Mouse (Mus musculus): ENCODE results near the gene Actl10. TPM values are rescaled to one million over a fixed set of nuclear protein-coding genes. Genes with fewer than 3 reads are reported as not detected.

Gene Actl10
- not detected for polyA plus RNA-seq (2017; shearing (Covaris generic))

GRCm38 (mm10) chr2:154551476-154551875 is at the start of gene Actl10:
TSS of gene Actl10 (plus strand) at chr2:154551776.
- ATAC-seq: no peak

GRCm38 (mm10) chr2:154507076-154507475 is 44.5 kb upstream of the Actl10 start:
- no peak for ATAC-seq

- ATAC-seq: no peak
Observed at GRCm38 (mm10) chr2:154507566-154508283, 43.9 kb upstream of the Actl10 start.

- ATAC-seq: no peak
Observed at GRCm38 (mm10) chr2:154508450-154508849, 43.1 kb upstream of the Actl10 start.

GRCm38 (mm10) chr2:154510141-154510540 is 41.4 kb upstream of the Actl10 start:
- no peak for ATAC-seq

GRCm38 (mm10) chr2:154516944-154517343 is 34.6 kb upstream of the Actl10 start:
- ATAC-seq: no peak

- no peak for ATAC-seq
Observed at GRCm38 (mm10) chr2:154517424-154517823, 34.2 kb upstream of the Actl10 start.

- no peak for ATAC-seq
Observed at GRCm38 (mm10) chr2:154521449-154521848, 30.1 kb upstream of the Actl10 start.

GRCm38 (mm10) chr2:154522334-154522733 is 29.2 kb upstream of the Actl10 start:
- ATAC-seq: no peak

GRCm38 (mm10) chr2:154525285-154525684 is 26.3 kb upstream of the Actl10 start:
- ATAC-seq: no peak

GRCm38 (mm10) chr2:154526531-154526930 is 25.0 kb upstream of the Actl10 start:
- ATAC-seq: no peak

GRCm38 (mm10) chr2:154532888-154533287 is 18.7 kb upstream of the Actl10 start:
- ATAC-seq: no peak

GRCm38 (mm10) chr2:154534704-154535270 is 16.8 kb upstream of the Actl10 start:
- ATAC-seq: no peak

- ATAC-seq: no peak
Observed at GRCm38 (mm10) chr2:154538310-154538709, 13.3 kb upstream of the Actl10 start.

- ATAC-seq: no peak
Observed at GRCm38 (mm10) chr2:154538710-154539109, 12.9 kb upstream of the Actl10 start.

- ATAC-seq: no peak
Observed at GRCm38 (mm10) chr2:154539720-154540119, 11.9 kb upstream of the Actl10 start.

- ATAC-seq: no peak
Observed at GRCm38 (mm10) chr2:154541630-154542029, 9.9 kb upstream of the Actl10 start.

- ATAC-seq: no peak
Observed at GRCm38 (mm10) chr2:154543567-154544347, 7.8 kb upstream of the Actl10 start.

- ATAC-seq: no peak
Observed at GRCm38 (mm10) chr2:154546711-154547110, 4.9 kb upstream of the Actl10 start, which contains the start of gene 1700003F12Rik. TSS of gene 1700003F12Rik (plus strand) at chr2:154547085.

GRCm38 (mm10) chr2:154548688-154549087 is 2.9 kb upstream of the Actl10 start:
- no peak for ATAC-seq

- ATAC-seq: no peak
Observed at GRCm38 (mm10) chr2:154549127-154549885, 2.3 kb upstream of the Actl10 start.

GRCm38 (mm10) chr2:154549886-154550189 is 1.7 kb upstream of the Actl10 start:
- ATAC-seq: no peak

GRCm38 (mm10) chr2:154550937-154551336 is 639 bp upstream of the Actl10 start:
- ATAC-seq: no peak

Data from inflammation-experienced regulatory T-cells, adult 6 months (primary cell).